Mouse (Mus musculus): Measurements from ENCODE around the gene Gm20431.

Gene Gm20431

GRCm38 (mm10) chr2:167688498-167689451 lies 27.5 kb upstream of the Gm20431 start, which contains the start of gene Cebpb:
Gene Cebpb, plus strand, starts transcription at chr2:167688915.
- DNase-seq (ENCODE audit: low spot score) = peak; percentile 88

GRCm38 (mm10) chr2:167688126-167688497 lies 26.8 kb upstream of the Gm20431 start:
- DNase-seq (ENCODE audit: low spot score) = no peak

- DNase-seq (ENCODE audit: low spot score) = peak; percentile 61
Measured at GRCm38 (mm10) chr2:167687651-167688101, 26.4 kb upstream of the Gm20431 start.

GRCm38 (mm10) chr2:167687250-167687586 lies 25.9 kb upstream of the Gm20431 start:
- DNase-seq (ENCODE audit: low spot score) = no peak

- no peak for DNase-seq (ENCODE audit: low spot score)
Measured at GRCm38 (mm10) chr2:167686382-167687249, 25.3 kb upstream of the Gm20431 start.

- DNase-seq (ENCODE audit: low spot score) = no peak
Measured at GRCm38 (mm10) chr2:167685865-167686264, 24.6 kb upstream of the Gm20431 start.

- peak; percentile 96 for DNase-seq (ENCODE audit: low spot score)
Measured at GRCm38 (mm10) chr2:167685137-167685536, 23.8 kb upstream of the Gm20431 start.

GRCm38 (mm10) chr2:167683721-167684120 lies 22.4 kb upstream of the Gm20431 start:
- DNase-seq (ENCODE audit: low spot score) = no peak

GRCm38 (mm10) chr2:167680657-167681056 lies 19.4 kb upstream of the Gm20431 start:
- DNase-seq (ENCODE audit: low spot score) = peak; percentile 78

GRCm38 (mm10) chr2:167679902-167680430 lies 18.7 kb upstream of the Gm20431 start:
- peak; percentile 93 for DNase-seq (ENCODE audit: low spot score)

GRCm38 (mm10) chr2:167678600-167678999 lies 17.3 kb upstream of the Gm20431 start:
- peak; percentile 70 for DNase-seq (ENCODE audit: low spot score)

GRCm38 (mm10) chr2:167675120-167675909 lies 14.0 kb upstream of the Gm20431 start:
- DNase-seq (ENCODE audit: low spot score) = no peak

- peak; percentile 49 for DNase-seq (ENCODE audit: low spot score)
Measured at GRCm38 (mm10) chr2:167672212-167672685, 11.0 kb upstream of the Gm20431 start.

GRCm38 (mm10) chr2:167671101-167671633 lies 9.9 kb upstream of the Gm20431 start:
- DNase-seq (ENCODE audit: low spot score) = no peak

- DNase-seq (ENCODE audit: low spot score) = no peak
Measured at GRCm38 (mm10) chr2:167669398-167669797, 8.1 kb upstream of the Gm20431 start.

GRCm38 (mm10) chr2:167668426-167668825 lies 7.1 kb upstream of the Gm20431 start:
- no peak for DNase-seq (ENCODE audit: low spot score)

- no peak for DNase-seq (ENCODE audit: low spot score)
Measured at GRCm38 (mm10) chr2:167665972-167666713, 4.8 kb upstream of the Gm20431 start.

- no peak for DNase-seq (ENCODE audit: low spot score)
Measured at GRCm38 (mm10) chr2:167662713-167663112, 1.4 kb upstream of the Gm20431 start.

GRCm38 (mm10) chr2:167660611-167660971 lies 705 bp downstream of the Gm20431 start:
- no peak for DNase-seq (ENCODE audit: low spot score)

GRCm38 (mm10) chr2:167659847-167660610 lies 1.3 kb downstream of the Gm20431 start:
- DNase-seq (ENCODE audit: low spot score) = peak; percentile 75
